Mouse (Mus musculus) embryo, embryonic 10 days (tissue): ENCODE measurements at regions not wholly inside any gene's neighbourhood (a gene's known extent, or its start where the extent isn't known, plus 50 kb on each side); places are given as distances from the start of the nearest gene placed in this dataset.

Experiments used
- DNase-seq: peaks from one replicate; pipeline ENCODE4 v3.0.0-alpha.2; 2015; ENCODE audit warnings: low spot score

- DNase-seq = peak; percentile 7
Measured at GRCm38 (mm10) chr8:26845481-26846194, 131.5 kb upstream of the Zfp703 start.

DNA sequence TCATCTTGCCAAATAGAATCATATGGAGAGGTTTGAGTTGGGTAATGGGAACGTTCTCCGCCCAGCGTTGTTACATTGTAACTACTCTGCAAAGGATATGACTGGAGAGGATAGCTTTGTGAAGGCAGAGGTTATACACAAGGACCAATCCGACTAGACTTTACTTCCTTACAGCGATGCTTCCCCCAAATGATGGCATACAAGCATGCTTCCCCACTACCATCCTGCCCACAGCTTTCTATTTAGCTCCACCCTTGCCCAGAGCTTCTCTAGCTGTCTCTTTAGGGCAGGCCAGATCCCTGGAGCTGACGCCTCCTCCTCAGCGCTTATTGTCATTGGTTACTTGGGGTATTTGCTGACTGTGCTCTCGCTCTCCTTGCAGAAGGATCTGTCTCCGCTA lies 130.1 kb upstream of the Zfp703 start:
- DNase-seq = no peak

- DNase-seq = peak; percentile 53
Measured at GRCm38 (mm10) chr8:26848098-26848772, 128.9 kb upstream of the Zfp703 start.

GRCm38 (mm10) chr8:26848955-26849684 lies 128.0 kb upstream of the Zfp703 start:
- no peak for DNase-seq

DNA sequence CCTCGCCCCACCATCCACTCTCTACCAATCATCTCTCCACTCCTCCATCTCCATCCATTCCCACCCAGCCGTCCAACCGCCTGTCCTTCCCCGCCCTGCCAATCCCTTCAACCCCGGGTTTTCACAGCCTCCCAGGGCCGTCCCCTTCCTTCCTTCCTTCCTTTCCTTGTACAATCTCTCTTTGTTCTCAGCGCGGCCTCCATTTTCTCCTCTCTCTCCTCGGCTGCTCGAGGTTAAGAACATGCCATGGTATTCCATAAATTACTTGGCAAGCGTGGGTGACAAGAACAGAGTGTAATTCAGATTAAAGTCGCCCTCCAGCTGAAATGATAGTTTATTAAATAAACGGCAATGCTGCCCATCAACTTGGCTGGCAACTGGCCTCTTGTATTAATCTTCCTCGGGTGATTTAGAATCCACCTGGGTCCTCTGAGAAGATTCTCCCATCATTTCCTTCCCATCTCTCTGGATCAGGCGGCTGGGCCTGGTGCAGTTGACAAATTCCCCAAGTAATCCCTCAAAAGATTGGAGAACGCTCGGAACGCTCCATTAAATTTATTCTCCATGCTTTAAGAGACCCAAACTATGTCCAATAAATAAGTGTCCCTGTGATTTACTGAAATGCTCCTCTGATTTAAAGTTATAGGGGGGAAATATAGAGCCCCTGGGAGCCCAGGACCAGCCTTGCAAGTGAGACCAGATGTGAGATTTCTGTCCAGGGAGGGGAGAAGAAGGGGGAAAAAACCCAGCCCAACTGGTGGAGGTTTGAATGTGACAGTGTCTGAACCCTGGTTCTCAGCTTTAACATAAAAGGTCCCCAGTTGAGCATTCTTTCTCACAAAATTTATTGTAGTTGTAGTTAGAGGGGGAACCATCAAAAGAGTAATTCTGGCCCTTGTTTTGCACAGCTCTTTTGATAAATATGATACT lies 125.0 kb upstream of the Zfp703 start:
- no peak for DNase-seq

DNA sequence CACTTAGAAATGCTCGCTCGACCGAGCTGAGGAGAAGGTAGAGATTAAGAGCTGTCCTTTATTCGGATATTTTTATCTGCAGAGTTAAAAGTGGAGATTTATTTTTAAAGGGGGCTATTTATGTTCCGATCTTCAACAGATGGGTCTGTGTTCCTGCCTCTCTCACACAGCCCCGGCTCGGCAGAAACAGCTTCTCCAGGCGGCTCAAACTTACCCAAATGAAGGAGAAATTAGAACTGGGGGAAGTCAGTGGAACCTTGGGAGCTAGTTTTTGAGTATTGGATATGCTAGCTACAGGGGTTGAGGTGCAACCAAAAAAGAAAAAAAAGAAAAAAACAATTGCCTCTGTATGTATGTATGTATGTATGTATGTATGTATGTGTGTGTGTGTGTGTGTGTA lies 124.2 kb upstream of the Zfp703 start:
- no peak for DNase-seq

DNA sequence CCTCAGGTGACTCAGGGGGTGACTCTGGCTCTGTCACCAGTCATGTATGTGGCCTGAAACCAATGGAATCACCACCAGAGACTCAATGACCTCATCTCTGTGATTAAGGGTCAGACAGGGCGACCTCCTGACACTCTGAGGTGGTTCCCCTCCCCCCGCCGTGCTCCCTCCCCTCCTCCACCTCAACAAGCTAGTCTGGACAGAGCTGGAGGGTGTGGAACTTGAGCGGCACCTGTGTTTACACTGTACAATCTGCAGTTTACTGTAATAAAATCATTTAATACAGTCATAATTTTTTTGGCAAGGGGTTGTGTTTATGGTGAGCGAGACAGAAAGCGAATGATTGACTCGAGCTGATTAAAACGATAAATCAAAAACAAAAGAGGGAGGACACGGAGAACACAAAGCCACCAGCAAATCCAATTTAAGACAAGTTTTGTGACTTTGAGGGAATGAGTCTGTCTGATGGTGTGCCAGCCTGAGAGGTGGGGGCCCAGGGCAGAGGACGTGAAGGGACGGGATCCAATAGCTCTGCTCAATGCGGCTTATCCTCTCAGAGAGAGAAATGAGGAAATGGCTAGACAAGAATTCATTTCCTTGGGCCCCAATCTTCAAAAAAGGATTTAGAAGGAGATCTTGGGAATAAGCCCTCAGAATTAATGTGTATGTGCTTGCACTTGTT lies 122.4 kb upstream of the Zfp703 start:
- no peak for DNase-seq

DNA sequence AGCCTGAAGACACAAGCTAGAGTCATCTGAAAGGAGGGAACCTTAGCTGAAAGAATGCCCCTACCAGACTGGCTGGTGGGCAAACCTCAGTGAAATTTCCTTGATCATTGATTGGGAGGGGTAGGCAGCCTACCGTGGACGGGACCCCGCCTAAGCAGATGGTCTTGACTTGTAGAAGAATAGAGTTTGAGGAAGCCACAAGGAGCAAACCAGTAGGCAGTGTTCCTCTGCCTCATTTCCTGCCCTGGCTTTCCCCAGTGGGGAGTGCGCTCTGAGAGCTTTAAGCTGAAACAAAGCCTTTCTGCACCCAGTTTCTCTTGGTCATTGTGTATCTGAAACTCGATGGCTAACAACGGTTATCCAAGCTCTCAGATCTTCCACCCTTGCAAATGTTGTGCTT lies 121.9 kb upstream of the Zfp703 start:
- DNase-seq = no peak

DNA sequence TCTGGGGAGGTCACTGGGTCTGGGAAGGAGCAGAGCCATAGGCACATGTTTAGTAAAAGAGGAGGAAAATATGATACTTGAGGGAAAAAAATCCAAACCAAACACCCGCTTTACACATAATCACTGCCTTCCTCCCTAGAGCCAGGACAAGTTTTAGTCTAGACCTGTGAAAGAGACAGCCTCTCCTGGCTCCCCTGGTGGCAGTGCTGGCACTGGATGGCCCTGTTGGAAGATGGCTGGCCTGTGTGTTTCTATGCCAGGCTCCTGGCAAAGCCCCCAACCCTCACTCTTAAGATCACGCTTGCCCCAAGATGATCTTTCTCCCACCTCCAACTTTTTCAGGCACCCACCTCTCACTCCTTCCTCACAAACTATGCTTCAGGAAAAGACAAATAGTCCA lies 112.6 kb upstream of the Zfp703 start:
- no peak for DNase-seq

DNA sequence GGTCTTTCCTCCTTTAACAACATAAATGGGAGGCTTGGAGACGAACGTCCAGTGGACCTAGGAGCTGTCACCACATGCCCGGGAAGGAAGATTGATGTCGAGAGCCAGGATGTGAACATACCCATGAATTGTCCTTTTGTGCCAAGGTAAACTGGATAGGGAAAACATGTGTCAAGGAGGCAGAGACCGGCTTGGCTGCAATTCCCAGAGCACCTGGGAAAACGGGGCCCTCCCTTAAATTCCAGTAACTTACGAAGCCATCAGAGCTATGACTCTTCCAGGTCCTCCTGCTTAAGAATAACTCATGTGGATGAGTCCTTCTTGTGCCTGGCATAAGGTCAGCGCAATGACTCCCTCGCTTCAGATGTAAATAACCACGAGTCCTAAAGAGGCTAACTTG lies 112.2 kb upstream of the Zfp703 start:
- no peak for DNase-seq

DNA sequence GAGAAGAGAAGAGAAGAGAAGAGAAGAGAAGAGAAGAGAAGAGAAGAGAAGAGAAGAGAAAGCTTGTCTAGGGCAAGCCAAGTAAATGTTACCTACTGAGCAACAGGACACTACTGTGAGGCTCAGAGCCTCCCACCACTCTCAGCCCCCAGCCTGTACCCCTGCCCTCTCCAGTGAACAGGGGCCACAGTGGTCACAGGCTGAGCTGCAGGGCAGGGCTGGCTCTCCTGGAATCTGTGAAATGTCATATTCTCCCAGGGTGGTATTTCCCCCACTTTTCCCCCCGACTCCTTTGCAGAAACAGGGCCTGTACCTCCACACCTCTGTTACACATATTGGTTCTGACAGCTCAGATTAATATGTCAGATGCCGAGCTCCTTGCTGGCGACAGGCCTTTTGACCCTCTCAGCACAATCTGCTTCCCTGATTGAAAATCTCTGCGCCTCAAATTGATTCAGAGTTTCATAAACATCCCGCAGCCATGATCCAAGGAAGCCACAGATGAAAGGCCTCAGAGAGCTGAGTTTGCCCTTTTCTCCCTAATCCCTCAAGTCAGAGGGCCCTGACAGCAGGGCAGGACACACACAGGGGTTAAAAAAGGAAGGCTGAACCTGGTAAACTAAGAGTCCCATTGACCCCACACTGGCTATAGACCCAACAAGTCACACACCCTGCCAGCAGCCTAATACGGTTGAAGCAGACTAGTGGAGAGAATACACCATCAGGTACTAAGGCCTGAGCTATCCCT lies 108.8 kb upstream of the Zfp703 start:
- peak; percentile 53 for DNase-seq

- DNase-seq = peak; percentile 31
Measured at GRCm38 (mm10) chr8:26868849-26869110, 108.3 kb upstream of the Zfp703 start.

DNA sequence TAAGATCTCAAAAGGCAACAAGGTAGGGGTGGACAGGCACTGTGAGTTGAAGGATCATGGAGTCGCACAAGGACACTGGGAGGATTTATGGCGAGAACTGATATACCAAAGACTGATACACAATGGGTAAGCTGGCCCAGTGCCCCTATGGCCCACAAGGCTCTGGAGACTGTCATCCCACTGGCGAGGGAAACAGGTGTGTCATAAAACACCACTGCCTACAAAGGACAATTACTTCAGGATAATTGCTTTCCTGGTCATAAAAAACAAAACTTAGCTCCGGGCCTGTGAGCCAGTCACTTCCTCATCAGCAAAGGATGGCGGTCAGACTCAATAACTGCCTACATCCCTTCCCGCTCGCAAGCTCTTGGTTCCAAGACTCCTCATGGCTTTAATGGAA lies 105.3 kb upstream of the Zfp703 start:
- no peak for DNase-seq

GRCm38 (mm10) chr8:26872382-26872781 lies 104.7 kb upstream of the Zfp703 start:
- no peak for DNase-seq

DNA sequence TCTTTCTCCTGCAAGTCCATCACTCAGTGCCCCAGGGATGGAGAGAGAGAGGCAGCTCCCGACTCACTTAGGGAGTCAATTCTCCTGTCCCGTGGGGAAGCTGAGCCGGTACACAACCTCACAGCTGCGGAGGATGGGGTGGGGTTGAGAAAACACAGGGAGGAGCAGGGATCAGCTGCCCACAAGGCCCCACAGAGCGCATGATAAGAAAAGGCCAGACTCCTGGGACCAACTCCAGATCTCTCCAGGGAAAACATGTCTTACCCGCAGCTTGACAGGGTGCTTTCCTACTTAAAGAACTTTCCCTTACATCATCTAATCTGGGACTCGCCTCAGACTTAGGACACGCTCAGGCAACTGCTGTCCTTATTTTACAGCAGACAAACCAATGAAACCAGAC lies 104.3 kb upstream of the Zfp703 start:
- no peak for DNase-seq

DNA sequence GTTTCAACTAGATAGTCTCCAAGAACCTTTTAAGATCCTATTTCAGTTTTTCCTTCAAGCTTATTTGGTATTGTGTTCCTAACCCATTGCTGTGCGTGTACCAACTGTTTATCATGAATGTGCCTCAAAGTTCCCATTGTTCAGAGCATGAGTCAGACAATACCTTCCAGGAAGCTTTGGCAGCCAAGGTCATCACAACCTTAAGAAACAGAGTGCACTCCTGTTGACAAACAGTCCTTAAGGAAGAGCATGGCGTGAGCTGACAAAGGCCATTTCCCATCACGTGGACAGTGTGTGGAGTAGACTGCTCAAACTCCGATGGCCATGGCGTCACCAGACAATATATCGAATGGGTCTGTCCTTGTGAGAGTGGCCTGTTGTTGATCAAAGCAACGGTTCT lies 96.9 kb upstream of the Zfp703 start:
- DNase-seq = peak; percentile 20

DNA sequence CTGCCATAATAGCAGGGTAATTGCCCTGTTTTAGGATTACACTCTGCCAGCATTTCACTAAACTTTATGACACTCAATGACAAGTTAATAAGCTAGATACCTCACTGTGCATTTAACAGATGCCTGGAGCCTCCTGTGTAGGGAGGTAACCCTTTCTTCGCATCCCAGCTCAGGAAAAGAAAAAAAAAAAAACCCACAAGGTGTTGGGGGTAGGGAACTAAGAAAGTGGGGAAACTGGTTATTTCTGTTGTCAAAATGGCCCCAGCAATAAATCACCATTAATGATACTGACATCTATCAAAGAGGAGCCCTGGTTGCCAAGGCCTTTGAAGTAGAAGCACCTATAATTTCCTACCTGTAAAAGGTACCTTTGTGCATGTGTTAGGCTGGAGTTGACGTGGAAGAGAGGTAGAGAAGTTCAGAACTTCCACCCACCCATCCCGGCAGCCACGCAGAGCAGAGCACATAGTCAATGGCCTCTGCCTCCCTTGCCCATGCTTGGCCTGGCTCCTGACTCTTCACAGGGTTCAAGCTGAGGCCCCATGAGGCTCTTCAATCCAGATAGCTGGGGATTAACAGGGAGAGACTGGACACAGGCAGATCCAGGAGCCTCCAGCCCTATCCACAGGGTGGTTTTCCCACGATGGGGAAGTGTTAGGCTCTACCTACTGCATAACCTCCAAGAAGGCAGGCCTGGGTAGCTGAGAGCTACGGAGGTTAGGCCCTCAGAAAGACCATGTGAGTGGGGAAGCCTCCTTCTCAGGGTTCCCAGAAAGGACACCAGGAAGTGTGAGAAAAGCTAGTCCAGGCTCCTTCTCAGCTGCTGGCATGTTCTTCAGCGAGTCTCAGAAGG lies 95.6 kb upstream of the Zfp703 start:
- no peak for DNase-seq

DNA sequence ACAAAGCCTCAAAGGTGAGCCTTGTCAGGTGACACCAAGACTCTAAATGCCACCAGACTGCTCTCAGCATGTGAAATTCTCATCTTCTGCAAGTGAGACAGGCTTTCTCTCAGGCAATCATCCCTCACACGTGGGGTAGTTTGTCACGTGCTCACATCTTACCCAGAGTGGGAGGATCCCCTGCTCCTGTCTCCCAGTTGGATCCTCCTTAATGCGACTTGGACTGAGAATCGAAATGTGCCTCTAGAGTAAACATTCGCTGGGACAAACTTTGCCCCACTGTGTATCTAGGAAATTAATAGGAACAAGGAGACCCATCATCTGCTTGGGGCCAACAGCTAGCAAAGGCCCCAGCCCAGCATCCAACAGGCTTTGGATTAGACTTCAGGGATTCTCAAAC lies 94.5 kb upstream of the Zfp703 start:
- no peak for DNase-seq

DNA sequence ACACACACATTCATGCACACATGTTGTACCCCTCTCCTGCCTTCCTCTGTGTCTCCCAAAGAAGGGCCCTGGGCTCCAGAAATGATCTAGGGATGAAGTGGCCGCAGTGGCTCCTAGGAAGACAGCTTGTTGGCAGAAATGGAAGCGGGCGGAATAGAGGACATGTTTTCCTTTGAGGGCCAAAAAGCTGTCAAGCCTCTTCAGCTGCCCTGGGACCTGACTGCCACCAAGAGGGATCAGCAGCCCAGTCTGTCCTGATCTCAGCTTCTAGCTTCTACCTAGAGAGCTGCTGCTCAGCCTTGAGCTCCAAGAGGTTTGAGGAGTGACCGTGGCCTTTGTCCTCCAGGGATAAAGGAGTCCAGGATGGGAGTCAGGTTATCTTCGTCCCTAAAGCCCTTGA lies 93.8 kb upstream of the Zfp703 start:
- DNase-seq = no peak

- no peak for DNase-seq
Measured at GRCm38 (mm10) chr8:26883770-26884169, 93.4 kb upstream of the Zfp703 start.
